Mouse (Mus musculus) thymus, postnatal 36 days (tissue): Measurements from ENCODE around the gene Nck2.

Experiments used
- DNase-seq, 2 experiments: peaks; one replicate each; pipeline ENCODE4 v3.0.0; 2022; ENCODE audit warnings: mixed read lengths in 2 of 2

Nck2 gene

GRCm38 (mm10) chr1:43444531-43444930 lies at the start of gene Nck2:
TSS of gene Nck2 (plus strand) at chr1:43444579.
- no peak for DNase-seq

- DNase-seq: no peak
Measured at GRCm38 (mm10) chr1:43395040-43395439, 49.3 kb upstream of the Nck2 start.

GRCm38 (mm10) chr1:43395799-43396198 lies 48.6 kb upstream of the Nck2 start:
- DNase-seq: no peak

- DNase-seq: no peak
Measured at GRCm38 (mm10) chr1:43396522-43396921, 47.9 kb upstream of the Nck2 start.

- no peak for DNase-seq
Measured at GRCm38 (mm10) chr1:43397096-43397495, 47.3 kb upstream of the Nck2 start.

GRCm38 (mm10) chr1:43398738-43399601 lies 45.4 kb upstream of the Nck2 start:
- no peak for DNase-seq

DNA sequence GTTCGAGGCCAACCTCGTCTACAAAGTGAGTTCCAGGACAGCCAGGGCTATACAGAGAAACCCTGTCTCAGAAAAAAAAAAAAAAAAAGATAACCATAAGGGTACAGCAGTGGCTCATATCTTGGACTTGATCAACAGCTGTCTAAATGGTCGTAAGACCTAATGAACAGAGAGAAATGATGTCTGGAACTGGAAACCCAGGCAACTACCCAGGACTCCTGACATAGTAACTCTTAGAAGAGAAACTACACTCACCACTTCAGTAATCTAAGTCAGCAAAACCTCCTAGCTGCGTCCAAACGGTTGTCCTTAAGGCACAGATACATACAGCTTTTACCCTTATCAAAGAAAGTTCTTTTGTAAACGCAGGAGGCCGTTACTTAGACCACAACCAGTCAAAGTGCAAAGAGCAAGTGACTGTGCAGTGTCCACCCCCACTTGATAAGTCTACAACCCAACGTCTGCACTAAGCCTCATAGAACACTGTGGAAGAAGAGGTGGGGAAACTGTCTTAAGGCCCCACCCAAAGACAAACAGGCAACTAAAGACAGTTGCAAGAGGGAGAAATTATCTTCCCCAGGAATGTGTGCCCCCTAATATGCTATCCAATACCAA lies 44.7 kb upstream of the Nck2 start:
- DNase-seq: no peak

- DNase-seq: no peak
Measured at GRCm38 (mm10) chr1:43400655-43401054, 43.7 kb upstream of the Nck2 start.

GRCm38 (mm10) chr1:43403341-43403740 lies 41.0 kb upstream of the Nck2 start:
- peak; percentile 66 to 85 for DNase-seq

- peak; percentile 11 to 17 for DNase-seq
Measured at GRCm38 (mm10) chr1:43404693-43405678, 39.4 kb upstream of the Nck2 start.

DNA sequence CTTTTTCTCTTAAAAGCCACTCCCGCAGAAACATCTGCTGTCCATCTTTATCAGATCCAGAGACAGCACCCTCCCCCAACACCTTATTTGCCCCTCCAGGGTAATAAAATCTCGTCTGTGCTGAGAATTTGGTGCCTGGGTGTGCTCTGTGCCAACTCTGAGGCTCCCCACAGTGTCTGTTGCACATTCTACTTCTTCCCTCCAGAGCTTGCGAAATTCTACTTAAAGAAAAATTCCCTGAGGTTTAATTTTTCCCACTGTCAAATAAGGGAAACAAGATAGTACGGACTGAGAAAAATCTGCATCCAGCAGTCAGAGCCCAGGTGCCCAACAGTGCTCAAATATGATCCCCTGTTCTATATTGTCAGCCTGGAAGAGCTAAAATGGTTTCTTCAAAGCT lies 35.4 kb upstream of the Nck2 start:
- DNase-seq: no peak

DNA sequence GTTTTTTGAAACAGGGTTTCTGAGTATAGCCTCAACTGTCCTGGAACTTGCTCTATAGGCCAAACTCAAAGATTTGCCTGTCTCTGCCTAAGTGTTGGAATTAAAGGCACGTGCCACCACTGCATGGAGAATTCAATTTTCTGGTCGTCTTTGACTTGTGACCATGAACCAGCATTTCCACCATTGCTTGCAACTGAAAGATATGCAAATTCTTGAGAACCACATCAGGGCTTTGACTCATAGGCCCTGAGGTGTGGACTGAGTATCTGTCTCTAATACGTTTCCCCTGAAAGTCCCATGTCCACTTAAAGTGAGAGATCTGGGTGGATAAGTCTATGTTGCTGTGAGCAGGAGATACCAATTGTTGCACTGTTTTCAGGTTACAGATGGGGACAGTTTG lies 31.6 kb upstream of the Nck2 start:
- DNase-seq: no peak

DNA sequence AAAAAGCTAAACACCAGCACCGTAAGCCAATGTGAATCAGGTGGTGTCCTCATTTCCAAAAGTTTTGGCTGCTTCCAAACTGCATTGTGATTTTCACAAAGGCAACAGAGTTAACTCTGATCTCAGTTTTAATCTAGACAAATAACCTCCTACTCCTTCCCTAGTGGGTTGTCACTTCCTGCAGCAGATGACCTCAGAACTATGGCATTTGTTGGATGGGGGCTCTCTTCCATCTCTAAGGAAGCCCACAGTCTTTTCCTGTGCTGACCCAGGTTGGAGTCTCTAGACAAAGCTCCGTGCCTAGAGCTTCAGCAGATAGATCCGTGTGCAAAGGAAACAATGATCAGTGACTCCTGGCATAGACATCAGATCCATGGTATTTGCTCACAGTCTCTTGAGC lies 31.1 kb upstream of the Nck2 start:
- DNase-seq: no peak

GRCm38 (mm10) chr1:43413749-43414148 lies 30.6 kb upstream of the Nck2 start:
- DNase-seq: no peak

DNA sequence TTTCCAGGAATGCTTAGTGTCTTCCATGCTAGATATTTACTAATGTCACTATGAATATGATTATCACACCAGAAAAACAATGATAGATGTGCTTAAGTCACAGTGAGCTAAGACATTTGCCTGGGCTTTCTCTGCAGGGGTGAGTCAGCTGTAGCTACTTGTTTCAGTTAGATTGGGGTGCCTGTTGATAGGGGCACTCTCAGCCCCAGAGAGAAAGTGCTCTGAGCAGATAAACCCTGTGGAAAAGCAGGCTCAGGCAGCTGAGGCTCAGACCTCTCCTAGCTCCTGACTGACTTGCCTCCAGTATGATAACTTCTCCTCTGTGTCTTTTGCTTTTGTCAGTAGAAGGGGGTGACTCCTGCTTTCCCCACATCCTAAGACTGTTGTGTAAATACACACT lies 30.2 kb upstream of the Nck2 start:
- no peak for DNase-seq

DNA sequence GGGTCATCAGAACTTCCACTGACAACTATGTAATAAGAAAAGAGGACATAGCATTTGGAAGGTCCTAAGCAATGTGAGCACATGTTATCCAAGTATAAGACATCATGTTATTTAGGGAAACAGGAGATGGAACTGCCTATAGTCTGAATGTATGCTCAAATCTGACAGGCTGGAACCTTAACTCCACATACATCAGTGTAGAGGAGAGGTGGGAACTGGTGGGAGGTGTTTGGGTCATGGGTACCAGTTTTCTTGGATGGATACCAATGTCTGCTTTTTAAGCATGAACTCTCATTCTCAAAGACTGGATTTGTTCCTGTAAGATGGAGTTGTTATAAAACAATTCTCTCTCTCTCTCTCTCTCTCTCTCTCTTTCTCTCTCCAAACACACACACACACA lies 29.4 kb upstream of the Nck2 start:
- no peak for DNase-seq

DNA sequence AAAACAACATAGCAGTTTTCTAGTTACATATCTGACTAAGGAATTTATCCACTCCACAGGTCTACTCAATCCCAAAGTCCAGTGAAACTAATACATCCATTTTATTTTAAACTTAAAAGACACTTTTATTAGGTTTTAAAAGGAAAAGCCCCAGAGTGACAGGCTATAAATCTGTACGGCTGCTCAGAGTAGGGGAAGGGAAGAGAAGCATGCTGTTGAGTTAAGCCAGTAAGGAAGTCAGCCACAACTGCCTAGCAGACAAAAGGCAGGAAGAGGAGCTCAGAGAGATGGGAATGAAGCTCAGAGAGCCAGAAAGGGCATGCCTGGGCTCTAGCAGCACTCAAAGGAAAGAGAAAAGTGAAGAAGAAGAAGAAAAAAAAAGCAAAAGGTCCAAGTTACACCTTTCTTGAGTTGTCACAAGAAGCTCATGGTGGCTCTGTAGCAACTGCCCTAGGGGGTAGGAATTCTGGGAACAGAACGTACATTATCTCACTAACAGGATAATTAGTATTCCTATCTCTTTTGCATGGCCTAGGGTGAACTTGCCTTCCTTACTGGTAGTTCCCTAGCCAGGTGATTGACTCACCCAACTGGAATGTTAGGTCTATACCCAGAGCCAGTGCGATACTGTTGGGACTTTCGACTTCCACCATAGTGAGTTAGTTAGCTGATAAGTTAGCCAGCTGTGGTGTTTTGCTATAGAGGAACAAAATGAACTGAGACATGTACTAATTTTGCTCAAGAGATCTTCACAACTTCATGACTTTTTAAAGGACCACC lies 21.2 kb upstream of the Nck2 start:
- no peak for DNase-seq

- no peak for DNase-seq
Measured at GRCm38 (mm10) chr1:43426526-43426925, 17.9 kb upstream of the Nck2 start.

DNA sequence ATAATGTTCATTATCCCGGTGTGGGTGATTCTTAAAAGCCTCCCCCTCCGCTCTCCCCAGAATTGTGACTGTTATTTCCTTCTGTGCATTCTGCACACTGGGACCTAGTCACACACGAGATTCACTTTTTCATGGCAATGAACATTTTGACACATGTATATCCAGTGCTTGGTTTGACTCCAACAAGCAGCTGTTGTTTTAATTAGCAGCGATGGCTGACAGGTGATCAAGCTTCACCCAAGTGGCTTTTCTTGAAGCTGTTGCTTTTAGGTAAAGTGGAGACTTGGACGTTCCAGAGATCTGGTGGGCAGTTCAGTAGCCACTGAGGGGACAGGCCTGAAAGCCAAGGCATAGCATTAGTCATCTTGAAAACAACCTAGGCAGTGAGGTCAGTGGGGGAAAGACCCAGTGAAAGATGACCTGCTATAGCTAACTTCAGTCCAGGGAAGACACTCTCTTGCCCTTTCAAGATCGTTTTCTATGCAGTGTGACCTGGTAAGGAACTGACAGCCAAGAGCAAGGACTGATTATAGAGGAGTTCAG lies 17.3 kb upstream of the Nck2 start:
- no peak for DNase-seq

DNA sequence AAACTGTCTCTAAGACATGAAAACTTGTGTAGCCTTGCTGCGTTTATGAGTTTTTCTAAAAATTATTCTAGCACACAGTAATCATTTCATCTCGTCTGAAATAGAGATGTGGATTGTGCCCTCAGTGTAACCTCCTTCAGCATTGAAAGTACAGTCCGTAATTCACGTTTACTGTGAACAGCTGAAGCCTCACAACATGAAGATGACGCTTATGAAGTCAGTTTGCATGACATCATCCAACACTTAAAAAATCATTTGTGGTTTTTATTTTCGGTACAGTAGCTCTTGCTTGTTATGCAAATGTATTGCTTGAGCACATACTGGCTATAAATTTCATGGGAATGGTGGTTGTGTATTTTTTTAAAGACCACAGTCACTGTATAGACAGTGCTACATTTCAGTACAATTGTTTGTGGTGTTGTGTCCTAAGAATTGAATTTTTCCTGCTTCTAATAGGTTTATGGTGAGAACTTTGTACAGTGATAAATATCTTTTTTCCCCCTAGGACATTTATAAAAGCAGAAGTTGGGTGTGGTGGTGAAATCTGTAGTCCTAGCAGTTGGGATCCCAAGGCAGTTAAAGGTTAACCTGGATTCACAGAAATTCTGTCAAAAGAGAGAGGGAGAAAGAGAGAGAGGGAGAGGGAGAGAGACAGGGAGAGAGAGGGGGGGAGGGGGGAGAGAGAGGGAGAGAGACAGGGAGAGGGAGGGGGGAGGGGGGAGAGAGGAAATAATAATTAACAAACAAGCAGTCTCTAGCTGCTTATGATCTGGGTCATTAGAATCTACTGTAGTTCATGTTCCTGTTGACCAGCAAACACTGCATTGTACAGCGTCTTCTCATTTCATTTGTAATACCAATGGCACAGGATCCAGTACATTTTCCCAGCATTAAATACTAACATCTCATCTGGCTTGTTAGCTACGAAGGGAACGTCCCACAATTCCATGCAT lies 14.2 kb upstream of the Nck2 start:
- no peak for DNase-seq

DNA sequence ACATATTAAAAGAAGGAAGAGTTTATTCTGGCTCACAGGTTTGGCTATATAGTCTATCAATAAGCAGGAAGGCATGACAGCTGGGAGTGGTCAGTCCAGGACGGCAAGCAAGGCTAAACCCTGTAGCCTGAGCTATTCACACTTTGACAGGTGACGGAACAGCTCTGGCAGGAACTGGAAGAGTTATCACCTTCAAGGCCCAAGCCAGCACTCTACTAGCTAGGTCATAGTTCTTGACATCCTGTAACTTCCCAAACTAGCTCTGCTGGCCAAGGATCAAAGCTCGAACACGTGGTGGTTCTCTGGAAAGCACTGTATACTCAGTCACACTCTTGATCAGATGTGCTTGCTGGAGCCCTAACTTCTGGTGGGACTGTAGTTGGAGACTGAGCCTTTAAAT lies 10.5 kb upstream of the Nck2 start:
- no peak for DNase-seq
